Mouse (Mus musculus) liver, embryonic 14.5 days (tissue): Measurements from ENCODE around the gene Egfr.

Source experiments
- CTCF ChIP-seq: IDR thresholded peaks from 2 replicates; pipeline ENCODE4 v1.5.1; 2016; ENCODE audit warnings: antibody characterized with exemption, low read depth, control low read depth
- EP300 ChIP-seq: IDR thresholded peaks from 2 replicates; pipeline ENCODE4 v1.6.1; 2016; ENCODE audit warnings: antibody characterized with exemption, low read depth

DNA sequence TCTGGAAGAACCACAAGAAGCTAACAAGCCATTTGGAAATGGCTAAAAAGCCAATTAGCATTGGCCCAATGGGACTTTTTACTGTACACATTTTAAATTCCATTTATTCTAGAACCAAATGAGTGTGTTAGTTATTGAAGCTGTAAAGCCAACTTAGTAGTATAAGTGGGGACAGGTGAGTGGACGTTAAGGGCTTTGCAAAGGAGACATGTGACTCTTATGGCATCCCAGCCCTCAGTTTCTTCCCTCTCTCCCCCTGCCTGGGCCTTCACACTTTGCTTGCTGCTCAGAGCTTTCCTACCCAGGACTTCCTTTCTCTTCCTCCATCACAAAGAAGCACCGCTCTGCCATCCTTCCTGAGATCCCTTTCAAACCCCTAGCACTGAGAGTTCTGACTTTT, 13.3 kb upstream of the Egfr start:
- TF ChIP-seq CTCF (no peak), EP300 (no peak)
